Mouse (Mus musculus): Measurements from ENCODE around the gene Npr2. TPM values are rescaled to one million over a fixed set of nuclear protein-coding genes. Genes with fewer than 3 reads are reported as not detected.

Npr2 gene
- polyA plus RNA-seq, 1 experiment from 2014 or later = 11.6 TPM

- Histone ChIP-seq H3K27ac (ENCODE audit: low read length) (no peak overlapping the region), H3K9me3 (ENCODE audit: control insufficient read depth, low read length) (no peaks in the 10 kb centered on the region), H3K27me3 (ENCODE audit: control insufficient read depth, insufficient read depth, low read depth, low read length) (no peaks in the 10 kb centered on the region; the same call in 1 of the 2 replicates), H3K9ac (ENCODE audit: low read length) (no peak overlapping the region), H3K4me3 (ENCODE audit: low read length) (no peak overlapping the region), H3K4me2 (ENCODE audit: low read depth, low read length) (no peak overlapping the region), H3K4me1 (replicated peaks; ENCODE audit: control insufficient read depth, insufficient read depth, low read length) (peaks cover 11% of the 10 kb centered on the region), H3K36me3 (ENCODE audit: control insufficient read depth, insufficient read depth, low read length) (no peaks in the 10 kb centered on the region)
- 74% methylated on average over 7 of the region's 7 CpGs for WGBS
- no peak for ATAC-seq (ENCODE audit: low read depth)
These were observed 3.1 kb downstream of the Npr2 start for GRCm38 (mm10) chr4:43634621-43635374.

GRCm38 (mm10) chr4:43636751-43637150 is 5.0 kb downstream of the Npr2 start:
- Histone ChIP-seq H3K9ac (ENCODE audit: low read length) (no peak overlapping the region), H3K27me3 (ENCODE audit: control insufficient read depth, insufficient read depth, low read depth, low read length) (no peaks in the 10 kb centered on the region; the same call in 1 of the 2 replicates), H3K4me1 (replicated peaks; ENCODE audit: control insufficient read depth, insufficient read depth, low read length) (peaks cover 8% of the 10 kb centered on the region; the same call in 1 of the 2 replicates), H3K9me3 (ENCODE audit: control insufficient read depth, low read length) (no peaks in the 10 kb centered on the region), H3K36me3 (ENCODE audit: control insufficient read depth, insufficient read depth, low read length) (no peaks in the 10 kb centered on the region), H3K4me3 (ENCODE audit: low read length) (no peak overlapping the region), H3K4me2 (ENCODE audit: low read depth, low read length) (no peak overlapping the region), H3K27ac (ENCODE audit: low read length) (no peak overlapping the region)
- no peak for ATAC-seq (ENCODE audit: low read depth)
- WGBS = 74% methylated on average over 6 of the region's 6 CpGs

DNA sequence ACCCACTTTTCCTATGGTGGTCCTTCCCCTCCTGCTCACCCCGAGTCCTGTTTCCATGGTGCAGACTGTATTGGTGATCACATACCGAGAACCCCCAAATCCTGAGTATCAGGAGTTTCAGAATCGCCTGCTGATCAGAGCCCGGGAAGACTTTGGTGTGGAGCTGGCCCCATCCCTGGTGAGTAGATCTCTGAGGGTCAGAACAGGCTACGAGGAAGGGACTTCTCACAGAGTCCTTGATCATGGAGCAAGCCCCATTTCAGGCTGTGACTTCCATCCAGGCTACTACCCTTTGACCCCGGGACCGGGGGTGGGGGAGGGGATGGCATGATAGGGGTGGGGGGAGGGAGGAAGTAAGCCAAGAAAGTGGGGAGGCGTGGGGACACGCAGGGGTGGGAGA is 8.3 kb downstream of the Npr2 start:
- Histone ChIP-seq H3K4me2 (ENCODE audit: low read depth, low read length) (no peak overlapping the region), H3K4me1 (replicated peaks; ENCODE audit: control insufficient read depth, insufficient read depth, low read length) (no peaks in the 10 kb centered on the region), H3K4me3 (ENCODE audit: low read length) (no peak overlapping the region), H3K27ac (ENCODE audit: low read length) (no peak overlapping the region), H3K9ac (ENCODE audit: low read length) (no peak overlapping the region), H3K36me3 (ENCODE audit: control insufficient read depth, insufficient read depth, low read length) (no peaks in the 10 kb centered on the region), H3K27me3 (ENCODE audit: control insufficient read depth, insufficient read depth, low read depth, low read length) (no peaks in the 10 kb centered on the region), H3K9me3 (ENCODE audit: control insufficient read depth, low read length) (no peaks in the 10 kb centered on the region)
- ATAC-seq (ENCODE audit: low read depth) = no peak
- WGBS = 66% methylated on average over 9 of the region's 9 CpGs

DNA sequence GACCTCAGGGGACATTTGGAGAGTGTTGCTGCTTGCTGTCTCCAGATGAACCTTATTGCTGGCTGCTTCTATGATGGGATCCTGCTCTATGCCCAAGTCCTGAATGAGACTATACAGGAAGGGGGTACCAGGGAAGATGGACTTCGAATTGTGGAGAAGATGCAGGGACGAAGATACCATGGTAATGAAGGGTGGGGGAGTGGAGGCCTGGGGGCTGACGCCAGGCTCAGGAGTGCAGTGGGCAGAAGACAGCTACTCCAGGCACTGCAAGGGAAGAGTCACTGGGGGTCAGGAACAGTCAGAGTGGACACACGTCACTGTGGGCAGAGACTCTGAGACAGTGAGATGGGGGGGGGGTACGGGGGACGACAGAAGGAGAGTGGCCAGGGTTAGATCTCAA is 8.8 kb downstream of the Npr2 start:
- no peaks in the 10 kb centered on the region for H3K4me1 ChIP-seq (replicated peaks; ENCODE audit: control insufficient read depth, insufficient read depth, low read length)
- no peak for ATAC-seq (ENCODE audit: low read depth)
- no peak overlapping the region for H3K4me2 ChIP-seq (ENCODE audit: low read depth, low read length)
- no peaks in the 10 kb centered on the region for H3K36me3 ChIP-seq (ENCODE audit: control insufficient read depth, insufficient read depth, low read length)
- H3K9me3 ChIP-seq (ENCODE audit: control insufficient read depth, low read length) = no peaks in the 10 kb centered on the region
- no peaks in the 10 kb centered on the region for H3K27me3 ChIP-seq (ENCODE audit: control insufficient read depth, insufficient read depth, low read depth, low read length)
- H3K27ac ChIP-seq (ENCODE audit: low read length) = no peak overlapping the region
- H3K9ac ChIP-seq (ENCODE audit: low read length) = no peak overlapping the region
- WGBS = 82% methylated on average over 6 of the region's 6 CpGs
- no peak overlapping the region for H3K4me3 ChIP-seq (ENCODE audit: low read length)

- no peak overlapping the region for H3K4me2 ChIP-seq (ENCODE audit: low read depth, low read length)
- H3K36me3 ChIP-seq (ENCODE audit: control insufficient read depth, insufficient read depth, low read length) = peaks cover 13% of the 10 kb centered on the region
- WGBS = 95% methylated on average over 3 of the region's 3 CpGs
- no peak overlapping the region for H3K27ac ChIP-seq (ENCODE audit: low read length)
- no peak overlapping the region for H3K9ac ChIP-seq (ENCODE audit: low read length)
- peaks cover 7% of the 10 kb centered on the region for H3K9me3 ChIP-seq (ENCODE audit: control insufficient read depth, low read length)
- no peak for ATAC-seq (ENCODE audit: low read depth)
- H3K27me3 ChIP-seq (ENCODE audit: control insufficient read depth, insufficient read depth, low read depth, low read length) = no peaks in the 10 kb centered on the region
- H3K4me1 ChIP-seq (replicated peaks; ENCODE audit: control insufficient read depth, insufficient read depth, low read length) = peaks cover 4% of the 10 kb centered on the region; the same call in 1 of the 2 replicates
- no peak overlapping the region for H3K4me3 ChIP-seq (ENCODE audit: low read length)
These were observed 18.0 kb downstream of the Npr2 start for GRCm38 (mm10) chr4:43649783-43650182.

- Histone ChIP-seq H3K4me1 (replicated peaks; ENCODE audit: control insufficient read depth, insufficient read depth, low read length) (peaks cover 6% of the 10 kb centered on the region), H3K36me3 (ENCODE audit: control insufficient read depth, insufficient read depth, low read length) (peaks cover 13% of the 10 kb centered on the region), H3K4me3 (ENCODE audit: low read length) (no peak overlapping the region), H3K27ac (ENCODE audit: low read length) (no peak overlapping the region), H3K9ac (ENCODE audit: low read length) (no peak overlapping the region), H3K9me3 (ENCODE audit: control insufficient read depth, low read length) (peaks cover 7% of the 10 kb centered on the region), H3K27me3 (ENCODE audit: control insufficient read depth, insufficient read depth, low read depth, low read length) (no peaks in the 10 kb centered on the region), H3K4me2 (ENCODE audit: low read depth, low read length) (no peak overlapping the region)
- ATAC-seq (ENCODE audit: low read depth) = no peak
- 83% methylated on average over 4 of the region's 4 CpGs for WGBS
These were observed 21.0 kb downstream of the Npr2 start for GRCm38 (mm10) chr4:43652726-43653125.

- Histone ChIP-seq H3K27me3 (ENCODE audit: control insufficient read depth, insufficient read depth, low read depth, low read length) (no peaks in the 10 kb centered on the region), H3K9me3 (ENCODE audit: control insufficient read depth, low read length) (peaks cover 7% of the 10 kb centered on the region), H3K9ac (ENCODE audit: low read length) (peak within 1 kb of the TSS; percentile 35; the same call in 1 of the 2 replicates), H3K4me2 (ENCODE audit: low read depth, low read length) (peak within 1 kb of the TSS; percentile 52), H3K4me3 (ENCODE audit: low read length) (peak within 1 kb of the TSS; percentile 36), H3K4me1 (replicated peaks; ENCODE audit: control insufficient read depth, insufficient read depth, low read length) (peaks cover 6% of the 10 kb centered on the region), H3K27ac (ENCODE audit: low read length) (no peak within 1 kb of the TSS), H3K36me3 (ENCODE audit: control insufficient read depth, insufficient read depth, low read length) (peaks cover 13% of the 10 kb centered on the region)
- WGBS = 9% methylated on average over 24 of the region's 24 CpGs
- no peak for ATAC-seq (ENCODE audit: low read depth)
These were observed 21.7 kb downstream of the Npr2 start, which contains the start of gene Spag8 for GRCm38 (mm10) chr4:43653161-43654015. TSS of gene Spag8 (minus strand) at chr4:43653594.

GRCm38 (mm10) chr4:43655656-43656338 is 24.1 kb downstream of the Npr2 start:
- ATAC-seq (ENCODE audit: low read depth) = peak; percentile 45; the same call in 1 of the 2 replicates
- Histone ChIP-seq H3K27me3 (ENCODE audit: control insufficient read depth, insufficient read depth, low read depth, low read length) (no peaks in the 10 kb centered on the region), H3K4me2 (ENCODE audit: low read depth, low read length) (peak overlapping the region; percentile 71), H3K27ac (ENCODE audit: low read length) (peak overlapping the region; percentile 90), H3K9me3 (ENCODE audit: control insufficient read depth, low read length) (no peaks in the 10 kb centered on the region), H3K4me3 (ENCODE audit: low read length) (peak overlapping the region; percentile 78), H3K36me3 (ENCODE audit: control insufficient read depth, insufficient read depth, low read length) (peaks cover 2% of the 10 kb centered on the region; the same call in 1 of the 2 replicates), H3K9ac (ENCODE audit: low read length) (peak overlapping the region; percentile 89), H3K4me1 (replicated peaks; ENCODE audit: control insufficient read depth, insufficient read depth, low read length) (peaks cover 6% of the 10 kb centered on the region)
- WGBS = 5% methylated on average over 34 of the region's 34 CpGs

All from lung, embryonic 16.5 days (tissue).